Mouse (Mus musculus): ENCODE data around the gene Pld4.

Gene Pld4

GRCm38 (mm10) chr12:112738281-112739022 lies 22.0 kb upstream of the Pld4 start:
- no peak for DNase-seq (ENCODE audit: low read depth)

- no peak for DNase-seq (ENCODE audit: low read depth)
Measured at GRCm38 (mm10) chr12:112739023-112739568, 21.4 kb upstream of the Pld4 start.

- DNase-seq (ENCODE audit: low read depth) = no peak
Measured at GRCm38 (mm10) chr12:112742768-112743167, 17.7 kb upstream of the Pld4 start.

- DNase-seq (ENCODE audit: low read depth) = peak; percentile 83
Measured at GRCm38 (mm10) chr12:112743168-112743975, 17.1 kb upstream of the Pld4 start.

- DNase-seq (ENCODE audit: low read depth) = no peak
Measured at GRCm38 (mm10) chr12:112744211-112744610, 16.2 kb upstream of the Pld4 start.

GRCm38 (mm10) chr12:112744891-112745580 lies 15.4 kb upstream of the Pld4 start:
- no peak for DNase-seq (ENCODE audit: low read depth)

DNA sequence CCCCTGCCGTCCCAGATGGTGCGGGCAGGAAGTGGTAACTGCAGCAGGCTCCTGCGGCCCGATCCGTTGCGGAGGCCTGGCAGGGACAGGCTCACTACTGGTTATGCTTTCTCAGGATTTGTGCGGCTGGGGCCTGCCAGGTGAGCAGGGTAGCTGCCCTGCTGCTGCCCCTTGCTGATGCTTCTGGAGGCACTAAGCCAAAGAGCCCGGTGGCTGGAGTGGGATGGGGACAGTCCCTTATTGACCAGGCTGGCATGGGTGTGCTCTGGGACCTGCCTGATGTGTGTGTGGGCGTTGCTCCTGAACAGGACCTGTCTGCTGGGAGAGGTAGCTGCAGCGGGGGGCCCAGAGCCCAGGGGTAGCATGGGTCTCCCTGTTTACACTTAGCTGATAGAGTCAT lies 14.7 kb upstream of the Pld4 start:
- DNase-seq (ENCODE audit: low read depth) = no peak

- DNase-seq (ENCODE audit: low read depth) = no peak
Measured at GRCm38 (mm10) chr12:112746461-112746807, 14.0 kb upstream of the Pld4 start.

DNA sequence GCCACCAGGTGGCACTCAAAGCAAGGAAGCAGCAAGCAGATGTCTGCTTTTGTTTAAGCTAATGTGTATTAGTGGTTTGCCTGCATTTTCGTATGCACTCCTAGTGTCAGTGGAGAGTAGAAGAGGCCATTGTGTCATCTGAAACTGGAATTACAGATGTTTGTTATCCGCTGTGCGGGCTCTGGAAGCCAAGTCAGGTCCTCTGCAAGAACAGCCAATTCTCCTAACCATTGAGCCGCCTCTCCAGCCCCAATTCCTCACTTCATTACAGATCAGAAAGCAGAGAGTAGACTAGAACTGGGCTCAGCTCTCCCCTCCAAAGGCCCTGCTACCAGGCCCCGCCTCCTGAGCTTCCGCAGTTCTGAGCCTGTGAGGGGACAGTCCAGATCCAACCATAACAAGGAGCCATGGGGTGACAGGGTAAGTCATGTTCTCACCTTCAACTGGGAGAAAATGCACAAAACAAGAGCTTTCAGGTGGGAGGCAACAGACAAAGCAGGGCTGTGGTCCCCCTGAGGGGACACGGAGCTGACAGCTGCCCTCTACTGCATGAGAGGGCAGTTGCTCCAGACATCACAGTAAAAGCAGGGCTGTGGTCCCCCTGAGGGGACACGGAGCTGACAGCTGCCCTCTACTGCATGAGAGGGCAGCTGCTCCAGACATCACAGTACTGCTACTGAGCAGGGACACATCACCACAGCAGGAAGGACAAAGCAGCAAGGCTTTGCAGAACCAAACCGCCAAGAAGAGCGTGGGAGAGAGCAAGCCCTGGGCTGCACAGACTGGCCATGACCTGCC lies 13.4 kb upstream of the Pld4 start:
- DNase-seq (ENCODE audit: low read depth) = peak; percentile 79

DNA sequence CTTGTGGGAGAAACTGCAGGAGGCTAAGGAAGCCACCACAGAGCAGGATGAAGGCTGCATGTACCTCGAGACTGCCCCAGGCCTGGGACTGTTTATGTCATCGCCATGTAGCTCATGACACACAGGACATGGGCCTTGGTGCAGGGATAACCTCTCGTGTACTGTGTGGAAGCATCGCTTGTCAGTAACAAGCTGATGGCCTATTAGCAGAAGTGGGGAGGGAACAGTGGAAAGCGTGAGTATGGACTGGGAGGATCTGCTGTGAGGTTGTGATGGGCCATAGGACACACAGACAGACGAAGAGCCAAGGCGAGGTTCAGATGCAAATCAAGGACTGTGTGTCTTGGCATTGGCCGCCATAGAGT lies 12.9 kb upstream of the Pld4 start:
- no peak for DNase-seq (ENCODE audit: low read depth)

GRCm38 (mm10) chr12:112750976-112751375 lies 9.5 kb upstream of the Pld4 start:
- no peak for DNase-seq (ENCODE audit: low read depth)

GRCm38 (mm10) chr12:112752399-112752798 lies 8.1 kb upstream of the Pld4 start:
- no peak for DNase-seq (ENCODE audit: low read depth)

DNA sequence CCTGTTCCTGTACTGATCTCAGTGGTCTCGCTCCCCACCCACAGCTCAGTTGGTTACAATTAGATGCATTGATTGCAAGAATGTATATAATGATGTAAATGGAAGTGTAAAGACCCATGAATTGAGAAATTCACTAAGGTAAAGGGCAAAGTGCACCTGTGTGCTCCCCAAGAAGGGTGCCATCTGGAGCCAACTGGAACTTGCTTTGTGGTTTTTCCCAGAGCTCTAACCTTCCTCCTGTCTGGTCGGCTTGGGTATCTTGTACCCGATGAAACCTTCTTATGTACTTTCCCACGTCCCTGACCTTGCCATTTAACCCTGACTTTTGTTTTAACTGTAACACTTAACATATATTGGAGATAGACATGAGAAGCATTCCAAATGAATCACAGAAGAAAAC lies 4.6 kb upstream of the Pld4 start:
- DNase-seq (ENCODE audit: low read depth) = no peak

DNA sequence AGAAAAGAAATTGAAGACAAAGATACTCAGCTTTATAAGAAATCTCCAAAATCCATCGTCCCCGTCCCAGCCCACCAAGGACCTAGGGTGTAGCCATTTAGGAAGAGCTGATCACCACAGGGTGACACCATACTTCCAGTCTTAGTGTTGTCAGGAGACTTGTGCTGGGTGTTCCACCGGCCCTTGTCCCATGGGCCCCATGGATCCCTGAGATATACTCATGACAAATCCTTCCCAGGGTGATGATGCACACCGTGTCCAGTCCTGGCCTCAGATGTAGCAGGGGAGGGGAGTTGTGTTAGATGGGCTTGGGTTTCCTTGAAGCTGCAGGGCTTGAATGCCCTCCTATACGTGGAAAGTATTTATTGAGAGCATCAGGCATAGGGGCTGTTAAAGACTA lies 2.6 kb upstream of the Pld4 start:
- DNase-seq (ENCODE audit: low read depth) = no peak

DNA sequence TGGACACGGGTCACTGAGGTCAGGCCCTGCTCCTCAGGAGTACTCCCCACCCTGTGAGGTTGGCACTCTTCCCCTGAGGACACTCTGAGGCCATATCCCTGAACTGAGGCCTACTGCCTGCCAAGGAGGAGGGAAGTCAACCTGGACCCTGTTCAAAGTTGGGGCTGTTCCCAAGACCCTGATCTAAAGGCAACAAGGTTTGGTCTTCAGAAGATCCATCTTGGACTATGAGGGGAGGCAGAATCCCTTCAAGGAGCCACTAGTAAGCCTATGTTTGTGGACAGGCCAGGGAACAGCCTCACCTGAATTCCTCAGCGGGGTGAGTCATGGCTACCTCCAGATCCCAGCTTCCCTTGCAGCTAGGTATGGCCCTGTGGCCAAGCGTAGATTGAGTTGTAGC lies 984 bp upstream of the Pld4 start:
- no peak for DNase-seq (ENCODE audit: low read depth)

DNA sequence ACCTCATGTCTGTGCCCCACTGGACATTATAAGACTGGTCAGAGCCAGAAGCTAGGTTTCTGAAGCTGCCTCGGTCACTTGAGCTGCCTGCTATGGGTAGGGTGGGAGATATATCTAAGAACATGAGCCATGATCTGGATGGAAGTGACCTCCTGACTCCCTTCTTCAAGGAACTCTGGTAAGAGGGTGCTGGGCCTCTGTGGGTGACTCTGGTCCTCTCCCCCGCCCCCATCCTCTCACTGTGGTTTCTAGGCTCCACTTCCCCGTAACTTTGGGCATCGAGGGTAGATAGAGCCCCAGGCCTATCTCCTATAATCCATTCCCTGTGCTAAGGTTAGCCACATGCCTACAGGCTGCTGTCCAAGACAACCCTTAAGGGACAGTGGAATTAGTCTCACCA lies 956 bp downstream of the Pld4 start:
- DNase-seq (ENCODE audit: low read depth) = no peak

- DNase-seq (ENCODE audit: low read depth) = no peak
Measured at GRCm38 (mm10) chr12:112762018-112762417, 1.6 kb downstream of the Pld4 start.

DNA sequence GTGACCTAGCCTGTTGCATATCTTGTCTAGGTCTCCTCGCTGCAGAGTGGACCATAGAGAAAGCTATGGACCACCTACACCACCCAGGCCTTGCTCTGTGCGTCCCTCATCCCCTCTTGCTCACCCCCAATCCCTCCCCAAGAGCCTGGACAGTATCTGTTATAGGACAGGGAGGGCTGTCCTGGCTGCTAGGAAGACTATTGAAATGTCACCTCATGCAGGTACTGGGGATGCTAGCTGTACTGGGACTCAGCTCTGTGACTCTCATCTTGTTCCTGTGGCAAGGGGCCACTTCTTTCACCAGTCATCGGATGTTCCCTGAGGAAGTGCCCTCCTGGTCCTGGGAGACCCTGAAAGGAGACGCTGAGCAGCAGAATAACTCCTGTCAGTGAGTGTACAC lies 2.7 kb downstream of the Pld4 start:
- no peak for DNase-seq (ENCODE audit: low read depth)

DNA sequence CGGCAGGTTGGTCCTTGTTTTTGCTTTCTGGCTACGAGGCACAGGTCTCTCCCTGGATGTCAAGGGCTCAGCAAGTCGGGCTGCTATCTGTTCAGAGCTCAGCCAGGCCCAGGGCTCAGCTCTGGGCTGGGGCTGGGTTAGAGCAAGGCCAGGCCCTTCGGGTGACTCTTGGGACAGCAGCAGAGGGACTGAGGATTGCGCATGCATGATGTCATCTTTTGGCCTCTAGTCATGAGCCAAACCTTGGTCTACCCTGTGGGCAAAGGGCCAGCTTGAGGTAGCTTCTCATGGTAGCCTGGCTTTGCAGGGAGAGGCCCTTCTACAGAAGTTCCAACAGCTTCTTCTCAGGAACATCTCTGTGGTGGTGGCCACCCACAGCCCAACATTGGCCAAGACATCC lies 3.7 kb downstream of the Pld4 start:
- no peak for DNase-seq (ENCODE audit: low read depth)

GRCm38 (mm10) chr12:112764991-112765390 lies 4.5 kb downstream of the Pld4 start:
- DNase-seq (ENCODE audit: low read depth) = no peak

GRCm38 (mm10) chr12:112766586-112766985 lies 6.1 kb downstream of the Pld4 start:
- DNase-seq (ENCODE audit: low read depth) = no peak

Data from naive thymus-derived CD4-positive, alpha-beta T cell, adult 2 months (primary cell).